Mouse (Mus musculus) ES-E14 (cell line): Measurements from ENCODE around the gene Esf1. TPM values are rescaled to one million over a fixed set of nuclear protein-coding genes. Genes with fewer than 3 reads are reported as not detected.
A peak's percentile ranks its signal among the peaks of the same experiment; 100 is the strongest.
"Not testable (repeated sequence)": the region's sequence is repeated elsewhere in the genome, so short reads cannot be mapped to it uniquely, and the experiment has no call there.

ENCODE experiments used
- DNase-seq: peaks from one replicate; pipeline ENCODE4 v3.0.0-alpha.2; 2013; ENCODE audit warnings: low read depth, low spot score
- H3K27ac ChIP-seq: 2 replicates; pipeline ENCODE4 v1.5.1; 2012; ENCODE audit warnings: low read depth, mild to moderate bottlenecking, low read length, moderate library complexity, mixed read lengths; ENCODE audit not compliant: poor library complexity, insufficient read depth, severe bottlenecking
- H3K36me3 ChIP-seq: 2 replicates; pipeline ENCODE4 v1.6.1; 2012; ENCODE audit warnings: mild to moderate bottlenecking, low read length, moderate library complexity, mixed read lengths; ENCODE audit not compliant: control insufficient read depth, poor library complexity, insufficient read depth, severe bottlenecking
- H3K4me1 ChIP-seq, 2 experiments: fragments of 150-350 bp in 1 of 2; sonication (generic) in 1 of 2; 2 replicates each; pipeline ENCODE4 v1.6.1; 2012; ENCODE audit warnings: low read length in 2 of 2, mild to moderate bottlenecking in 1 of 2, mixed read lengths in 1 of 2; ENCODE audit not compliant: control insufficient read depth in 2 of 2, insufficient read depth in 2 of 2, poor library complexity in 1 of 2
- H3K4me3 ChIP-seq, 2 experiments: fragments of 150-350 bp in 1 of 2; sonication (generic) in 1 of 2; 2 replicates each; pipeline ENCODE4 v1.5.1; 2012; ENCODE audit warnings: low read length in 2 of 2, low read depth in 1 of 2, mild to moderate bottlenecking in 1 of 2, mixed read lengths in 1 of 2; ENCODE audit not compliant: insufficient read depth in 1 of 2, poor library complexity in 1 of 2, severe bottlenecking in 1 of 2
- H3K9ac ChIP-seq: 2 replicates; pipeline ENCODE4 v1.6.1; 2012; ENCODE audit warnings: low read depth, mild to moderate bottlenecking, low read length, mixed read lengths; ENCODE audit not compliant: poor library complexity, insufficient read depth, severe bottlenecking
- H3K9me3 ChIP-seq: fragments of 150-350 bp; sonication (generic); 2 replicates; pipeline ENCODE4 v1.6.1; 2012; ENCODE audit warnings: low read depth, mild to moderate bottlenecking, low read length; ENCODE audit not compliant: control insufficient read depth, insufficient read depth
- CHD2 ChIP-seq: IDR thresholded peaks from 2 replicates; pipeline ENCODE4 v1.6.1; 2014; ENCODE audit warnings: mild to moderate bottlenecking, low read depth, low read length, inconsistent platforms
- HCFC1 ChIP-seq: IDR thresholded peaks from 2 replicates; pipeline ENCODE4 v1.6.1; 2012; ENCODE audit warnings: low read length, inconsistent platforms, borderline replicate concordance; ENCODE audit not compliant: insufficient read depth
- MAFK ChIP-seq: IDR thresholded peaks from 2 replicates; pipeline ENCODE4 v1.6.1; 2014; ENCODE audit warnings: mild to moderate bottlenecking, low read depth, low read length, inconsistent platforms; ENCODE audit not compliant: insufficient read depth
- ZC3H11A ChIP-seq: IDR thresholded peaks from 2 replicates; pipeline ENCODE4 v1.6.1; 2012; ENCODE audit warnings: low read depth, mild to moderate bottlenecking, inconsistent platforms, low read length, borderline replicate concordance
- ZNF384 ChIP-seq: IDR thresholded peaks from 2 replicates; pipeline ENCODE4 v1.6.1; 2012; ENCODE audit warnings: low read depth, low read length, inconsistent platforms
- in situ Hi-C, 2 experiments: fragments of 600-800 bp; cut with MboI; formaldehyde crosslinking; loops; one replicate each; pipeline ENCODE4 v1.15.1; 2025; ENCODE audit warnings: low sequenced_read_pairs in 2 of 2, inconsistent platforms in 1 of 2; ENCODE audit not compliant: unreplicated experiment in 2 of 2
- total RNA-seq: library from RNA; depleted of rRNA; stranded (reverse); fragments of 300-350 nt; gene quantifications from 2 replicates; pipeline ENCODE4 v1.2.3, GENCODE M21; 2012

Gene Esf1
- total RNA-seq, 1 experiment, result 41.9 TPM

- Histone ChIP-seq H3K27ac (no peak overlapping the region), H3K4me1 (no peaks in the 10 kb centered on the region), H3K4me3 (no peak overlapping the region), H3K36me3 (no peaks in the 10 kb centered on the region), H3K9ac (no peak overlapping the region), H3K9me3 (no peaks in the 10 kb centered on the region)
- no peak for TF ChIP-seq CHD2
- no peak for TF ChIP-seq ZC3H11A
- no peak for TF ChIP-seq ZNF384
- TF ChIP-seq HCFC1, result no peak
- no peak for TF ChIP-seq MAFK
- in situ Hi-C loops, result no loop called here
- no peak for DNase-seq
These were observed 76.9 kb downstream of the Esf1 start for GRCm38 (mm10) chr2:140093433-140093832.

- no peaks in the 10 kb centered on the region for H3K9me3 ChIP-seq
- no peaks in the 10 kb centered on the region for H3K36me3 ChIP-seq
- TF ChIP-seq HCFC1 (no peak), CHD2 (no peak)
- H3K27ac ChIP-seq, result no peak overlapping the region
- no peak overlapping the region for H3K9ac ChIP-seq
- in situ Hi-C loops, result no loop called here
- no peak overlapping the region for H3K4me3 ChIP-seq
- no peak for DNase-seq
- H3K4me1 ChIP-seq, result peaks cover 1 to 4% of the 10 kb centered on the region in 2 experiments; a peak in 1 of 4 replicates
These were observed 86.1 kb downstream of the Esf1 start for GRCm38 (mm10) chr2:140084245-140084644.

- DNase-seq, result no peak
- no peak overlapping the region for H3K4me3 ChIP-seq
- TF ChIP-seq HCFC1 (no peak), CHD2 (no peak), ZC3H11A (no peak), MAFK (no peak), ZNF384 (no peak)
- in situ Hi-C loops, result no loop called here
- no peak overlapping the region for H3K27ac ChIP-seq
- H3K4me1 ChIP-seq, result peaks cover 1 to 17% of the 10 kb centered on the region in 2 experiments
- H3K9ac ChIP-seq, result no peak overlapping the region
- no peaks in the 10 kb centered on the region for H3K9me3 ChIP-seq
- no peaks in the 10 kb centered on the region for H3K36me3 ChIP-seq
These were observed 89.4 kb downstream of the Esf1 start for GRCm38 (mm10) chr2:140080747-140081577.

GRCm38 (mm10) chr2:140079284-140079683 lies 91.1 kb downstream of the Esf1 start:
- H3K4me3 ChIP-seq, in situ Hi-C loops, H3K9ac ChIP-seq, H3K9me3 ChIP-seq, DNase-seq, H3K36me3 ChIP-seq: not testable (repeated sequence)
- H3K27ac ChIP-seq, result peak overlapping the region; percentile 75; the same call in 1 of the 2 replicates
- H3K4me1 ChIP-seq, result peaks cover 1 to 23% of the 10 kb centered on the region in 2 experiments

GRCm38 (mm10) chr2:140078600-140079280 lies 91.6 kb downstream of the Esf1 start:
- no peak for DNase-seq
- Histone ChIP-seq H3K36me3 (no peaks in the 10 kb centered on the region), H3K27ac (peak overlapping the region; percentile 75), H3K9me3 (no peaks in the 10 kb centered on the region), H3K4me1 (peaks cover 1 to 23% of the 10 kb centered on the region in 2 experiments), H3K4me3 (no peak overlapping the region), H3K9ac (no peak overlapping the region)
- TF ChIP-seq MAFK, result no peak
- no peak for TF ChIP-seq CHD2
- no peak for TF ChIP-seq ZC3H11A
- TF ChIP-seq ZNF384, result no peak
- no peak for TF ChIP-seq HCFC1
- in situ Hi-C loops, result no loop called here
